Mouse (Mus musculus) left cerebral cortex, postnatal 36 days (tissue): ENCODE measurements around the gene Gm12789. TPM values are rescaled to one million over a fixed set of nuclear protein-coding genes. Genes with fewer than 3 reads are reported as not detected.
"Not testable (repeated sequence)": the region's sequence is repeated elsewhere in the genome, so short reads cannot be mapped to it uniquely, and the experiment has no call there.

ENCODE experiments used
- DNase-seq, 2 experiments: peaks; one replicate each; pipeline ENCODE4 v3.0.0; 2021 to 2022; ENCODE audit warnings: low spot score in 2 of 2, mixed read lengths in 1 of 2
- intact Hi-C: fragments of 180-260 bp; cut with DNase I; formaldehyde crosslinking; loops from one replicate; pipeline ENCODE4 v1.15.1; 2025
- total RNA-seq, 2 experiments: library from RNA; stranded (reverse); gene quantifications; 2 replicates each; pipeline ENCODE4 v1.2.3; 2021

Gm12789 gene
- total RNA-seq: not detected

- DNase-seq, intact Hi-C loops: not testable (repeated sequence)
These were observed at the start of gene Gm12789 for GRCm38 (mm10) chr4:101986326-101986725. TSS of gene Gm12789 (plus strand) at chr4:101986626.

GRCm38 (mm10) chr4:101940107-101940506 lies 46.3 kb upstream of the Gm12789 start, which contains the start of gene Gm12794:
TSS of gene Gm12794 (plus strand) at chr4:101940407.
- intact Hi-C loops, DNase-seq: not testable (repeated sequence)

- intact Hi-C loops, DNase-seq: not testable (repeated sequence)
These were observed 5.5 kb upstream of the Gm12789 start, which contains the start of gene Gm12790 for GRCm38 (mm10) chr4:101980949-101981348. TSS of gene Gm12790 (minus strand) at chr4:101981049.

GRCm38 (mm10) chr4:101985678-101986077 lies 748 bp upstream of the Gm12789 start:
- intact Hi-C loops: no loop called here
- DNase-seq: no peak

GRCm38 (mm10) chr4:101997426-101997825 lies 11.0 kb downstream of the Gm12789 start:
- DNase-seq: no peak
- intact Hi-C loops: loop anchor here (5.0 kb wide), 1 partner anchor 525 kb away; no protein-coding TSS in a partner anchor

GRCm38 (mm10) chr4:101998267-101998922 lies 12.0 kb downstream of the Gm12789 start:
- peak; percentile 45 to 63 for DNase-seq
- intact Hi-C loops: loop anchor here (2.0 to 5.0 kb wide), 2 partner anchors 342 to 526 kb away; no protein-coding TSS in a partner anchor

- intact Hi-C loops: no loop called here
- DNase-seq: no peak
These were observed 40.2 kb downstream of the Gm12789 start for GRCm38 (mm10) chr4:102026619-102027018.

Other genes with a start within 250 kb of the Gm12789 start
- not detected for gene B020004J07Rik, start 142.6 kb upstream of the Gm12789 start, total RNA-seq
- not detected for gene C130073F10Rik, start 92.8 kb upstream of the Gm12789 start, total RNA-seq
- not detected for gene Gm12800, start 77.5 kb upstream of the Gm12789 start, total RNA-seq
- gene Gm12794, start 46.2 kb upstream of the Gm12789 start, total RNA-seq: not detected
- gene Gm12790, start 5.6 kb upstream of the Gm12789 start, total RNA-seq: not detected
- 100 to 1,000 TPM; 129 to 140 TPM for gene Pde4b, start 100.9 kb downstream of the Gm12789 start, total RNA-seq